Mouse (Mus musculus): ENCODE results near the gene Gm28042. TPM values are rescaled to one million over a fixed set of nuclear protein-coding genes. Genes with fewer than 3 reads are reported as not detected.

Gene Gm28042
- polyA plus RNA-seq (2017; shearing (Covaris generic)), result 1 to 10 TPM in 1 of 2 experiments, under 1 TPM in 1; 0.93 to 2.2 TPM

- peak; percentile 95 for ATAC-seq
Measured at GRCm38 (mm10) chr2:120026984-120027949, at the start of gene Gm28042, which contains the start of gene Jmjd7. Gene Gm28042 (plus strand): TSS chr2:120027493. Gene Jmjd7 (plus strand): TSS chr2:120027483.

DNA sequence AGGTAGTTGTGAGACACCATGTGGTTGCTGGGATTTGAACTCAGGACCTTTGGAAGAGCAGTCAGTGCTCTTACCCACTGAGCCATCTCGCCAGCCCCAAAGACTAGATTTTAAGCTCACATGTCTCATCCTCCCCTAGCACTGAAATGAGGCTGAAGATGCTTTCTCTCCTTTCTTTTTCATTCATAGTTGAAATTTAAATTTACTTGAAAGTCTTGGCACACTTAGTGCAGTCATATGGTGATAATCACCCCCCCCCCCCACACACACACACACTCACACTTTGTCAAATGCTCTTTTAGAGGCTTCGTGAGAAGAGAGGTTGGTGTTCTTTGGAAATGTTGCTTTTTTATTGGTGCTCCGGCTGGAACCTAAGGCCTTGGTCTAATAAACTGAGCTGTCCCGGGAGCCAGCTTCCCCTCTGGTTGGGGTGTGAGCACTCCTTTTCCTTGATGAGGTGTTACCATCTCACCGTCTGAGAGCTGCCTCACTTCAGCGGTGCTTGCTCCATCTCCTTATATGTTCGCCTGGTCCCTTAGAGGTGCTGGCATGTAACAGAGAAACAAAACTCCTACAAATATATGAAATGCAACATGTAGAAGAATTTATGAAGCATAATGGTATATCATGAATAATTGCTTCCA, 46.8 kb upstream of the Gm28042 start:
- ATAC-seq, result no peak

DNA sequence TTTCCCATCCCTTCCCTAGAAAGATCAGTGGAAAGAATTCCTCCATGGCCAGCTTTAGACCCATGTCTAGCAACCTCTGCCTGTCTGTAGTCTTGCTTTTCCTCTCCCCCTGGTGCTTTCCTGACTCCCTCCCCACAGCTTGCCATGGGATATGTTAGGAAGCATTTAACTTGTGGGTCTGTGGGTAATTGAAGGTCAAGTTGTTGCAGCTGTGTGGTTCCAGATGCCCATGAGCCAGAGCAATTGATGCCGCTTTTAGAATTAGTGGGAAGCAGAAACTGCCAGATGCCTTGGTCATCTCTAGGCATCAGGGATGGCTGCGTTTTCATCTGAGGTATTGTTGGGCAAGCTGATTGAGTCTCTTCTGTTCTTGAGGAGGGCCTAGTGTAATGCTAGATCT, 45.7 kb upstream of the Gm28042 start:
- no peak for ATAC-seq

GRCm38 (mm10) chr2:119985871-119986270, 41.4 kb upstream of the Gm28042 start:
- ATAC-seq, result no peak

DNA sequence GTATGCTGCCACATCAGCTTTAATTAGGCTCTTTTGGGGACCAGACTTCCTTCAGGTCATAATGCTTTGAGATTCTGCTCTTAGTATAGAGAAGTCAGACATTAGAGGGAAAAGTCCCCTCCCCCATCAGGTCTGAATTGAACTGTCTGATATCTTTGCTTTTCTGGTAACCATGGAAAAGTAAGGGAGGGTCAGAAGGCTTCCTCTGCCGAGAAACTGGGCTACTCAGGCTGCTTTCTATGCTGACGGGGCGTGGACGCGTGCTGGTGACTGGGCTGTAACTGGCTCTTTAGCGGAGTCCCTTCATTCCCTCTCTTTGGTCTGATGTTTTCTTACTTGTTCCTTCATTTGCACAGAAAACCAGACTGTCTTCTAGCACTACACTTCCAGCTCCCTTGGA, 40.9 kb upstream of the Gm28042 start:
- no peak for ATAC-seq

- no peak for ATAC-seq
Measured at GRCm38 (mm10) chr2:119987441-119987840, 39.9 kb upstream of the Gm28042 start.

GRCm38 (mm10) chr2:119988952-119989351, 38.3 kb upstream of the Gm28042 start:
- no peak for ATAC-seq

GRCm38 (mm10) chr2:119990881-119991280, 36.4 kb upstream of the Gm28042 start:
- no peak for ATAC-seq

GRCm38 (mm10) chr2:119992349-119992748, 34.9 kb upstream of the Gm28042 start:
- no peak for ATAC-seq

DNA sequence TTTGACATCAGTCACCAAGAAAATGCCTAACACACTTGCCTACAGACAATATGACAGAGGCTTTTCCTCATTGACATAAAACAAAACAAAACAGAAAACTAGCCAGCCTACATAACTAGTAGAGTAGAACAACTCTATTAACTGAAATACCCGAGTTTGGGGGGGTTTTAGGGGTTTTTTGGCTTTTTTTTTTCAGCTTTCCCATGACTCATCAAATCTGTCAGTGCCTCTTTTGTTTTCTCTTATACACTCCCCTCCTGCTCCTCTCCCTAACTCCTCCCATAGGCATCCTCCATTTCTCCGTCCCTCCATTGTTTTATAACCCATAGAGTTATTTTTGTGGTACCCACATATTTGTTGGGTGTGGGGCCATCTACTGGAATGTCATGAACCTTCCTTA, 33.8 kb upstream of the Gm28042 start:
- no peak for ATAC-seq

DNA sequence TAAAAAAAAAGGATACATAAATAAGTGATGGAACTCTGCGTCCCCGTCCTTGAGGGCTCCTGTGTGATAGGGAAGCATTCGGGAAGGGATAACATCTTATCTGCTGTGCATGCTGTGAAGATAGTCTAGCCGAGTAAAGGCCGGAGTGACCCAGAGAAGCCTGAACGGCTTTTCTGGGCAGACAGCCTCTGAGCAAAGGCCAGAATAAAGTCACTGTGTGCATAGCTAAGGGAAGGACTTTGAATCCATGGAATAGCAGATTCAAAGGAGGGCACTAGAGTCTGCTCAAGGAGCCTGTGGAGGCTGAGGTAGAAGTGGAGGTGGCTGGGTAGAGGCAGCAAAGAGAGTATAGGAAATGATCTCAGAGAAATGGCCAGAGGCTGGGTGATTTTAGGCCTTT, 32.5 kb upstream of the Gm28042 start:
- no peak for ATAC-seq

GRCm38 (mm10) chr2:119995391-119996281, 31.7 kb upstream of the Gm28042 start:
- no peak for ATAC-seq

GRCm38 (mm10) chr2:119997354-119997753, 29.9 kb upstream of the Gm28042 start:
- no peak for ATAC-seq

DNA sequence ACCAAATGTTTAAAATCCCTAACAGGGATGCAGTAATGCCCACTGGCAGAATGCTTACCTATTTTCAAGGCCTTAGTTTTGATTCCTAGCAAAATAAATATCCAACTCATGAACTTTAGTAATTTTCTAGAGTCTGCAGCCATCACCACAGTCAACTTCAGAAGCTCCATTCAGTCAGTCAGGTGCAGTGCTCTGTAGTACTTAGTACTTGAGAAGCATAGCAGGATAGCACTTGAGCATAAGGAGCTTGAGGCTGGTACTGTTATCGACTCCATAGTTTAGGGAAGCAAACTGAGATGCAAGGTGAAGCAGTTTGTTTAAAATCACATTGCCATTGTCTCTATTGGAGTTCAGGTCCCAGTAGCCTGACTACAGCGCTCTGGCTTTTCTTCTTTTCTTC, 27.6 kb upstream of the Gm28042 start:
- ATAC-seq, result no peak

DNA sequence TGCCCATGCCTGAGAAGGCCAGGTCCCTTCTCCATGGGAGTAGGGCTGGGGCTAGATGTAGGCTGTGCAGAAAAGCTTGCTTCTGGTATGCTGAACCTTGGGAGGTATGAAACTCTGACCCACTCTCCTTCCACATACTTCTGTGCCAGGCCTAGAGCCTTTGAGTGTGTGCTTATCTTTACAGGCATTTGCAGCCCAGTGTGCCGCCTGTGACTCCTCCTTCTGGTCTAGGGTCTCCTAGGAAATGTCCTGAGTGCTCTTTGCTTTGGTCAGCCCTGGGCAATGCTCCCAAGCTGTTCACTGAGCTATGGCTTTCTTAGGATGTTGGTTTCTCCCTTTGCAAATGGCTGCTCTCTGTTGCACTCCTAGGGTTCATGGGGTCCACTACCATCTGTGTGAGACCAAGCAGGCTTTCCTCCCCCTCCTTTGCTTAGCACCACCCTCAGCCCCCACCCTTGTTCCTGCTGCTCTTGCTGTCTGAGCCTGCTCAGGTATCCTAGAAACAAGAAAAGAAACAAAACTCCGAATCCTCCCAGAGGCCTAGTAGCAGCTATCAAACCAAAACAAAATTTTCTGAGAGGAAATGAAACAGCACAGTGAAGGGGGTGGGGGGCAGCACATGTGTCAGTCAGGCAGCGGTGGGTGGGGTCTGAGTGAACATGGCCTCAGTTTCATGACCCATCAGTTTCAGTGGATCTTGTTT, 26.3 kb upstream of the Gm28042 start:
- no peak for ATAC-seq

DNA sequence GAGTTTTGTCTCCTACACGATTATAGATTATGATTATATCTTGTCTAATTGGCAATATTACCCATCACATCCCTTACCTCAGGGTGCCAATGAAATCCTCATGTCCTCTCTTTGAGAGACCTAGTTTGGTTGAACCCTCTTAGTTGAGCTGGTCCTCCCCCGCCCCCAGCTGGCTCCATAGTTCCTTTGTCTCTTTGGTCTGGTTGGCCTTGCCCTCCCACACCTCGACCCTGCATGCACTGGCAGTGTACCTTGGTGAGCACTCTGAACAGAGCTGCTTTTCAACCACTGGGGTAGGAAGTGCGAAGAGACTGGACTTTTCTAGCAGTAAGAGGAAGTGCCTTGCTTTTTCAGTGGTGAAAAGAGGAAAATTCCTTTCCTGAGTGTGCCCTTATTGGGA, 25.3 kb upstream of the Gm28042 start:
- ATAC-seq, result no peak

- peak; percentile 66 for ATAC-seq
Measured at GRCm38 (mm10) chr2:120003970-120004369, 23.3 kb upstream of the Gm28042 start.

GRCm38 (mm10) chr2:120006696-120007095, 20.6 kb upstream of the Gm28042 start:
- no peak for ATAC-seq

- no peak for ATAC-seq
Measured at GRCm38 (mm10) chr2:120007680-120008210, 19.5 kb upstream of the Gm28042 start.

DNA sequence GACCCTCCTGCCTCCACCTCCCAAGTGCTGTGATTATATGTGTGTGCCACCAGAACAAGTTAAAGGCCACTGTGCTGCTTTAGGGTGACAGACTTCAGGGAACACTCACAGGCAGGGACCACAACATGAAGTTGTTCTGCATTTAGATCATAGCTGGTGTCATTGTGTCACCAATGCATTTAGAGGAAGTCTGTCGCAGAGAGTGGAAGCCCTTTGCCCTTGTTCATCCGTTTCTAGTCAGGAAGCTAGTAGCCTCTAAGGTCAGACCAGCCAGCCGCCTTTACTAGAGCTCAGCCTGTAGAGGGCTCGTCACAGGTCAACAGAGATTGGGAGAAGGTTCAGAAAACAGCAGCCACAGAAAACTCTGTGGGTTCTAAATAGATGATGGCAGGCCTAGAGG, 18.6 kb upstream of the Gm28042 start:
- ATAC-seq, result no peak

- peak; percentile 43 for ATAC-seq
Measured at GRCm38 (mm10) chr2:120011462-120012200, 15.7 kb upstream of the Gm28042 start.

All from activated CD4-positive, CD25-positive, alpha-beta regulatory T cell, adult 4 months (primary cell).